Comparison of ENCODE assay signal across 17 mouse cellular contexts in the genomic region with DNA sequence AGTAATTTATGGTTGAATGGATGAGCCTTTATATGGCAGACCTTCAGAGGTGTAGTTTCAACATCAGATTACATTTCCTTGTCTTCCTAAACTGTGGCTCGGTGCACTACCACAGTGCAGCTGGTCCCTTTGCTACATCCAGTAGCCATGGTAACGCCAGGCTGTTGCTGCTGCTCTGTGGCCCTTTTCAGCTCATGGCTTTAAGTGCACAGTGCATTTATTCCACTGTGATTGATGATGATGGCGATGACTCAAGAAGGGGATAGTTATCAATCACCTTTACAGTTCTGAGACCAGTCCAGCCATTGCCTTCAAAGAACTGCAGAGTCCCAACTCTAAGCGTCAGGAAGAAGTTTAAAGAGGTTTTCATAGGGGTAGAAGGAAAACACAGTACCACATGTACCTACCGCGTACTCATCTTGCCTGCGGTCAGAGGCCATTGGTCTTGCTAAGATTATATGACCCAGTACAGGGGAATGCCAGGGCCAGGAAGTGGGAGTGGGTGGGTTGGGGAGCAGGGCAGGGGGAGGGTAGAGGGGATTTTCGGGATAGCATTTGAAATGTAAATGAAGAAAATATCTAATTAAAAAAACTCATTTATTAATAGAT. TPM values are rescaled to one million over a fixed set of nuclear protein-coding genes. Genes with fewer than 3 reads are reported as not detected.
DNase-seq lines count a peak whose midpoint lies in the region; ATAC-seq lines count a peak whose summit lies in the region.
"Had no signal": no experiment of that assay in that cellular context is flagged by ENCODE, and none has a peak within 500 bp of the region (broad histone marks: within the 10 kb centered on the region; RNA-seq: fewer than 3 reads in every experiment).

No protein-coding gene starts in this region.

- H3K27ac ChIP-seq in hindbrain, embryonic 10.5 days: 0 out of 2 replicates have a peak overlapping the region, but pooled peaks have one; percentile 23
- no peak overlapping the region for H3K27ac ChIP-seq in midbrain, embryonic 11.5 days (ENCODE audit: low read depth, low read length)
- no peak overlapping the region; the same call in 1 of the 2 replicates for H3K27ac ChIP-seq in neural tube, embryonic 14.5 days (ENCODE audit: low read depth, low read length)
- H3K27ac ChIP-seq in heart, embryonic 10.5 days: no peak overlapping the region
- H3K27ac ChIP-seq: lung, embryonic 15.5 days had no signal

- no peaks in the 10 kb centered on the region for H3K9me3 ChIP-seq in hindbrain, embryonic 10.5 days
- H3K9me3 ChIP-seq in midbrain, embryonic 11.5 days (ENCODE audit: control insufficient read depth, low read length): no peaks in the 10 kb centered on the region
- H3K9me3 ChIP-seq in neural tube, embryonic 14.5 days (ENCODE audit: control insufficient read depth, low read length): no peaks in the 10 kb centered on the region
- H3K9me3 ChIP-seq in heart, embryonic 10.5 days: no peaks in the 10 kb centered on the region
- H3K9me3 ChIP-seq: lung, embryonic 15.5 days had no signal

- H3K4me1 ChIP-seq in hindbrain, embryonic 10.5 days (replicated peaks): peaks cover 30% of the 10 kb centered on the region
- peaks cover 2% of the 10 kb centered on the region; the same call in 1 of the 2 replicates for H3K4me1 ChIP-seq in midbrain, embryonic 11.5 days (ENCODE audit: control insufficient read depth, insufficient read depth, low read length)
- peaks cover 11% of the 10 kb centered on the region for H3K4me1 ChIP-seq in neural tube, embryonic 14.5 days (ENCODE audit: control insufficient read depth, insufficient read depth, low read length)
- peaks cover 7% of the 10 kb centered on the region for H3K4me1 ChIP-seq in heart, embryonic 10.5 days

- WGBS in hindbrain, embryonic 10.5 days: 70% methylated on average over 8 of the region's 8 CpGs
- 77% methylated on average over 8 of the region's 8 CpGs for WGBS in midbrain, embryonic 11.5 days
- 11% methylated on average over 8 of the region's 8 CpGs for WGBS in neural tube, embryonic 14.5 days
- WGBS in heart, embryonic 10.5 days: 79% methylated on average over 8 of the region's 8 CpGs

- no peak overlapping the region for H3K9ac ChIP-seq in midbrain, embryonic 11.5 days (ENCODE audit: low read length)
- H3K9ac ChIP-seq in neural tube, embryonic 14.5 days (replicated peaks; ENCODE audit: low read depth, low read length): no peak overlapping the region
- H3K9ac ChIP-seq: lung, embryonic 15.5 days had no signal

- DNase-seq in retina, embryonic 14.5 days (ENCODE audit: low spot score): peak; percentile 23
- DNase-seq in retina, postnatal 1 day: no peak
- DNase-seq in hindbrain, embryonic 10.5 days (ENCODE audit: low spot score): peak; percentile 43
- no peak for DNase-seq in midbrain, embryonic 11.5 days (ENCODE audit: low spot score, missing footprints)
- DNase-seq in heart, embryonic 10.5 days (ENCODE audit: low spot score): no peak
- DNase-seq in thymus, postnatal 25 days: no peak
- DNase-seq: cerebellum, adult 8-10 months; heart, adult 18-20 months; heart, postnatal 36 days; kidney, postnatal 14 days; liver had no signal

- H3K27me3 ChIP-seq in hindbrain, embryonic 10.5 days (ENCODE audit: insufficient read depth, poor library complexity, severe bottlenecking): no peaks in the 10 kb centered on the region
- H3K27me3 ChIP-seq in midbrain, embryonic 11.5 days (ENCODE audit: control insufficient read depth, insufficient read depth, low read length): no peaks in the 10 kb centered on the region
- H3K27me3 ChIP-seq in neural tube, embryonic 14.5 days (ENCODE audit: control insufficient read depth, insufficient read depth, low read length): no peaks in the 10 kb centered on the region
- no peaks in the 10 kb centered on the region for H3K27me3 ChIP-seq in heart, embryonic 10.5 days (ENCODE audit: insufficient read depth, poor library complexity, severe bottlenecking)
- H3K27me3 ChIP-seq: lung, embryonic 15.5 days had no signal

- peak; percentile 79 for ATAC-seq in midbrain, embryonic 11.5 days (ENCODE audit: low FRiP score)
- ATAC-seq in neural tube, embryonic 14.5 days (ENCODE audit: low read depth): peak; percentile 99
- ATAC-seq in monocyte, adult 5-6 weeks (replicated peaks; ENCODE audit: insufficient number of reproducible peaks, low FRiP score, low TSS enrichment, poor library complexity, severe bottlenecking): no peak

- H3K4me3 ChIP-seq in hindbrain, embryonic 10.5 days: no peak overlapping the region
- no peak overlapping the region for H3K4me3 ChIP-seq in midbrain, embryonic 11.5 days (ENCODE audit: low read depth, low read length)
- no peak overlapping the region for H3K4me3 ChIP-seq in neural tube, embryonic 14.5 days (ENCODE audit: low read depth, low read length)
- H3K4me3 ChIP-seq in heart, embryonic 10.5 days: no peak overlapping the region
- H3K4me3 ChIP-seq: lung, embryonic 15.5 days had no signal

- no peaks in the 10 kb centered on the region for H3K36me3 ChIP-seq in hindbrain, embryonic 10.5 days
- H3K36me3 ChIP-seq in midbrain, embryonic 11.5 days (ENCODE audit: control insufficient read depth, insufficient read depth, low read length): no peaks in the 10 kb centered on the region
- H3K36me3 ChIP-seq in neural tube, embryonic 14.5 days (ENCODE audit: control insufficient read depth, insufficient read depth, low read length): no peaks in the 10 kb centered on the region
- H3K36me3 ChIP-seq in heart, embryonic 10.5 days: no peaks in the 10 kb centered on the region
- H3K36me3 ChIP-seq: lung, embryonic 15.5 days had no signal

- H3K4me2 ChIP-seq in midbrain, embryonic 11.5 days: no peak overlapping the region
- no peak overlapping the region for H3K4me2 ChIP-seq in neural tube, embryonic 14.5 days (ENCODE audit: low read depth, low read length)
- H3K4me2 ChIP-seq: lung, embryonic 15.5 days had no signal

RNA-seq across cellular contexts. Expression of gene Adamts12, which starts 18.5 kb away (rescaled TPM):
- polyA plus RNA-seq in hindbrain, embryonic 10.5 days (2016; fragmentation: Nextera tagmentation; extraction: Ambion mirVana): 2.1 and 2.3 TPM in 2 replicates
- 2.3 and 2.9 TPM in 2 replicates for polyA plus RNA-seq in midbrain, embryonic 11.5 days (2014; fragmentation: Nextera tagmentation; extraction: Ambion mirVana)
- polyA plus RNA-seq in neural tube, embryonic 14.5 days (2014; fragmentation: Nextera tagmentation; extraction: Ambion mirVana): 2.2 and 4.1 TPM in 2 replicates
- 0.21 TPM in 1 of 3 replicates, not detected in the others for total RNA-seq in monocyte, adult 5-6 weeks (2017)
- 1.0 and 2.1 TPM in 2 replicates for polyA plus RNA-seq in heart, embryonic 10.5 days (2016; fragmentation: Nextera tagmentation; extraction: Ambion mirVana)

RNA-seq across cellular contexts. Expression of gene Rxfp3, which starts 45.3 kb away (rescaled TPM):
- polyA plus RNA-seq in hindbrain, embryonic 10.5 days (2016; fragmentation: Nextera tagmentation; extraction: Ambion mirVana): 0.86 and 0.92 TPM in 2 replicates
- 1.0 and 1.4 TPM in 2 replicates for polyA plus RNA-seq in midbrain, embryonic 11.5 days (2014; fragmentation: Nextera tagmentation; extraction: Ambion mirVana)
- polyA plus RNA-seq in neural tube, embryonic 14.5 days (2014; fragmentation: Nextera tagmentation; extraction: Ambion mirVana): 1.2 and 1.7 TPM in 2 replicates
- not detected in 3 replicates for total RNA-seq in monocyte, adult 5-6 weeks (2017)
- polyA plus RNA-seq in heart, embryonic 10.5 days (2016; fragmentation: Nextera tagmentation; extraction: Ambion mirVana): 0.05 and 0.48 TPM in 2 replicates
- total RNA-seq: megakaryocyte-erythroid progenitor cell, adult 5-6 weeks had no signal
- polyA plus RNA-seq: spleen, adult 2 months; testis, adult 2 months had no signal

Comparison
In these comparisons a context has a peak if more than half of its experiments do, and no peak if none do; other contexts are left out.
1. DNase-seq: peak in retina, embryonic 14.5 days (single experiment) and hindbrain, embryonic 10.5 days (single experiment); none in retina, postnatal 1 day (single experiment), midbrain, embryonic 11.5 days (single experiment), heart, embryonic 10.5 days (single experiment) and thymus, postnatal 25 days (single experiment).